Mouse (Mus musculus) liver, embryonic 14.5 days (tissue): ENCODE measurements around the gene Rnf213. TPM values are rescaled to one million over a fixed set of nuclear protein-coding genes. Genes with fewer than 3 reads are reported as not detected.
A peak's percentile ranks its signal among the peaks of the same experiment; 100 is the strongest.

Source experiments
- ATAC-seq: fragments of 200-750 bp; cut with Nextera tagmentation; 2 replicates; pipeline ENCODE4 v1.8.0; 2017; ENCODE audit warnings: moderate number of reproducible peaks, mild to moderate bottlenecking, moderate library complexity; ENCODE audit not compliant: insufficient read depth
- DNase-seq, 3 experiments: peaks; one replicate each; pipeline ENCODE4 v3.0.0-alpha.2; 2012 to 2013; ENCODE audit warnings: low read depth in 3 of 3, low spot score in 3 of 3
- H3K27ac ChIP-seq: fragments of 300-500 bp; sonication (generic); 2 replicates; pipeline ENCODE4 v1.5.1; 2014; ENCODE audit warnings: moderate library complexity, mild to moderate bottlenecking, control low read depth, inconsistent platforms
- H3K27me3 ChIP-seq: fragments of 300-500 bp; sonication (generic); 2 replicates; pipeline ENCODE4 v1.6.1; 2014; ENCODE audit warnings: mild to moderate bottlenecking, low read length, moderate library complexity; ENCODE audit not compliant: control insufficient read depth, insufficient read depth
- H3K36me3 ChIP-seq: fragments of 300-500 bp; sonication (generic); replicated peaks from 2 replicates; pipeline ENCODE4 v1.6.1; 2014; ENCODE audit warnings: low read depth; ENCODE audit not compliant: control insufficient read depth, insufficient read depth
- H3K4me1 ChIP-seq, 2 experiments: fragments of 200-500 bp in 1 of 2; fragments of 300-500 bp in 1 of 2; sonication (generic) in 1 of 2; replicated peaks; 2 replicates each; pipeline ENCODE4 v1.6.1; 2012 to 2014; ENCODE audit warnings: antibody characterized with exemption in 1 of 2, inconsistent platforms in 1 of 2, low read length in 1 of 2; ENCODE audit not compliant: control insufficient read depth in 2 of 2, insufficient read depth in 2 of 2
- H3K4me2 ChIP-seq: fragments of 300-500 bp; sonication (generic); 2 replicates; pipeline ENCODE4 v1.6.1; 2014; ENCODE audit warnings: low read depth, mild to moderate bottlenecking, control low read depth, moderate library complexity
- H3K4me3 ChIP-seq, 2 experiments: fragments of 200-500 bp in 1 of 2; fragments of 300-500 bp in 1 of 2; sonication (generic) in 1 of 2; 2 replicates each; pipeline ENCODE4 v1.5.1; 2012 to 2014; ENCODE audit warnings: low read depth in 2 of 2, low read length in 2 of 2, mild to moderate bottlenecking in 2 of 2, control low read depth in 1 of 2, inconsistent platforms in 1 of 2, moderate library complexity in 1 of 2; ENCODE audit not compliant: insufficient read depth in 1 of 2
- H3K9ac ChIP-seq: fragments of 300-500 bp; sonication (generic); replicated peaks from 2 replicates; pipeline ENCODE4 v1.6.1; 2014; ENCODE audit warnings: mild to moderate bottlenecking, control low read depth, moderate library complexity
- H3K9me3 ChIP-seq: fragments of 300-500 bp; sonication (generic); 2 replicates; pipeline ENCODE4 v1.6.1; 2016; ENCODE audit warnings: low read length, mixed read lengths; ENCODE audit not compliant: control insufficient read depth
- CTCF ChIP-seq: IDR thresholded peaks from 2 replicates; pipeline ENCODE4 v1.5.1; 2016; ENCODE audit warnings: antibody characterized with exemption, low read depth, control low read depth
- EP300 ChIP-seq: IDR thresholded peaks from 2 replicates; pipeline ENCODE4 v1.6.1; 2016; ENCODE audit warnings: antibody characterized with exemption, low read depth
- WGBS: fragments of 180-500 bp; shearing (Covaris S2); extraction: QIAGEN DNeasy Blood & Tissue Kit; methylation state at CpG from one replicate; pipeline ENCODE4 v1.1.7; 2014; ENCODE audit not compliant: insufficient replicate concordance; 5-methylcytosine and 5-hydroxymethylcytosine counted together
- polyA plus RNA-seq, 2 experiments: library from polyadenylated mRNA; depleted of rRNA in 1 of 2; stranded (reverse) in 1 of 2; unstranded in 1 of 2; fragments of >200 nt; fragmentation: Nextera tagmentation in 1 of 2; extraction: Ambion mirVana in 1 of 2; gene quantifications; 2 replicates each; pipeline versions ENCODE4 v1.2.1 to v1.2.3; 2012 to 2014

Gene Rnf213
- polyA plus RNA-seq, 2 experiments = 4.9 to 6.5 TPM

- no peaks in the 10 kb centered on the region for H3K27me3 ChIP-seq
- H3K9ac ChIP-seq = no peak overlapping the region
- DNase-seq = no peak
- H3K36me3 ChIP-seq = no peaks in the 10 kb centered on the region
- H3K4me1 ChIP-seq = no peaks in the 10 kb centered on the region
- no peak for ATAC-seq
- no peak overlapping the region for H3K4me2 ChIP-seq
- H3K27ac ChIP-seq = no peak overlapping the region
- no peak overlapping the region for H3K4me3 ChIP-seq
- no peaks in the 10 kb centered on the region for H3K9me3 ChIP-seq
- TF ChIP-seq CTCF (no peak), EP300 (no peak)
- WGBS = 64% methylated on average over 11 of the region's 11 CpGs
These were observed 9.7 kb downstream of the Rnf213 start for GRCm38 (mm10) chr11:119402501-119403160.

DNA sequence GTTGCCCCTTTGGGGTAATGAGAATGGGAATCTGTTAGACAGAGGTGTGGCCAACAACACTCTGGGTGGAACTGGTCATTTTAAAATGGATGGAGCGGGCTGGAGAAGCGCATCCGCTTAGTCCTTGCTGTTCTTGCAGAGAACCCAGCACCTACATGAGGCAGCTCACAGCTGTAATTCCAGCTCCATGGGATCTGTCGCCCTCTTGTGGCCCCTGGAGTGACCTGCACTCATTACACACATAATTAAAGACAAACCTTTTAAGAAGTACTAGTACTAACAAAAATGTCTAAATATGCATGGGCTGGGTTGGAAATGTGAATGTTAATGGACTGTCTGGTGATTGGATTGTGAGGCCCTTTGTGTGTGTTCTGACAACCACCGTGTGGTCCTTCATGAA is 11.7 kb downstream of the Rnf213 start:
- Histone ChIP-seq H3K4me3 (no peak overlapping the region), H3K27me3 (no peaks in the 10 kb centered on the region), H3K4me2 (no peak overlapping the region), H3K36me3 (no peaks in the 10 kb centered on the region), H3K9me3 (no peaks in the 10 kb centered on the region), H3K4me1 (no peaks in the 10 kb centered on the region), H3K9ac (no peak overlapping the region), H3K27ac (no peak overlapping the region)
- WGBS = 53% methylated on average over 5 of the region's 5 CpGs
- TF ChIP-seq EP300 (no peak), CTCF (peak; percentile 93)
- peak in 2 of 3 experiments; percentile 40 to 60 for DNase-seq
- 0 out of 2 replicates have a peak, but pooled peaks have one; percentile 6 for ATAC-seq

- Histone ChIP-seq H3K4me2 (no peak overlapping the region), H3K27me3 (no peaks in the 10 kb centered on the region), H3K4me3 (no peak overlapping the region), H3K36me3 (no peaks in the 10 kb centered on the region; the same call in 1 of the 2 replicates), H3K9me3 (no peaks in the 10 kb centered on the region), H3K27ac (no peak overlapping the region), H3K9ac (no peak overlapping the region), H3K4me1 (no peaks in the 10 kb centered on the region)
- DNase-seq (no peak), ATAC-seq (no peak)
- WGBS = 78% methylated on average over 6 of the region's 6 CpGs
- TF ChIP-seq CTCF (no peak), EP300 (no peak)
These were observed 14.5 kb downstream of the Rnf213 start for GRCm38 (mm10) chr11:119407381-119407780.

GRCm38 (mm10) chr11:119407977-119408376 is 15.1 kb downstream of the Rnf213 start:
- TF ChIP-seq EP300 (no peak), CTCF (no peak)
- Histone ChIP-seq H3K27ac (no peak overlapping the region), H3K27me3 (no peaks in the 10 kb centered on the region), H3K4me2 (no peak overlapping the region), H3K9me3 (no peaks in the 10 kb centered on the region), H3K4me3 (no peak overlapping the region), H3K4me1 (no peaks in the 10 kb centered on the region), H3K36me3 (no peaks in the 10 kb centered on the region; the same call in 1 of the 2 replicates), H3K9ac (no peak overlapping the region)
- no peak for ATAC-seq
- no peak for DNase-seq
- 55% methylated on average over 5 of the region's 5 CpGs for WGBS

DNA sequence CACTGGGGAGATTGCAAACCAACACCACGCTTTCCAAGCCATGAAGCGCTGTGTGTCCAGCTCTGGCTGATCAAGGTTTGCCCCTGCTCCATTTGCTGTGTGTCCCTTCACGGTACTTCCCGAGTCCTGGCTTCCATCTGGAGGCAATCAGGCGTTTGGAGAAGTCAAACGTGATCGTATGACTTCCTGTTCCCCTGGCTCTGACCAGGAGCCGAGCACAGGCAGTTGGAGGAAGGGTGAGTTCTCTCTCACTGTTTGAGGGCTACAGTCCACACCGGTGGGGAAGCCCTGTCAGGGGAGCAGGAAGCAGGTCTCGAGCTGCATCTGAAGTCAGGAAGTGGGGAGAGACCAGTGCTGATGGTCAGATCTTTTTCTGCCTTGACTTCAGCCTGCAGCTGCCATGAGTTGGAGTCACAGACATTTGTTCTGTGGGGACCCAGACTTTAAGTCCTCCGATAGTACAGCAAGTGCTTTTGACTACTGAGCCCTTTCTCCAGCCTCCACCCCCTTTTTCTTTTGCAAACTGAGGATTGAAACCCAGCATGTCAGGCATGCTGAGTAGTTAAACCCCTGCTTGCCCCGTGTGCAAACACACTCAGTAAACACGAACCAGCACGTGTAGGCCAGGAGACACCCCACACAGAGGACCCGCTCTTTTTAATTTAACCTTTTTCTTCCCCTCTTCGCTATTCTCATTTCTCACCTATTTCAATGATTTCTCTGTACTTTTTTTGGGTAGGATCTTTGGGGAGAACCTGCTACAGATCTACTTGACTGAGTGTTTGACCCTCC is 26.6 kb downstream of the Rnf213 start:
- no peak overlapping the region for H3K9ac ChIP-seq

More for the DNA sequence above, 26.6 kb downstream of the Rnf213 start:
- peaks cover 0 to 8% of the 10 kb centered on the region in 2 experiments; a peak in 1 of 4 replicates for H3K4me1 ChIP-seq
- H3K27ac ChIP-seq = no peak overlapping the region
- peaks cover 12% of the 10 kb centered on the region for H3K36me3 ChIP-seq
- ATAC-seq (no peak), DNase-seq (no peak)
- no peak overlapping the region for H3K4me3 ChIP-seq
- TF ChIP-seq EP300 (no peak), CTCF (no peak)
- H3K9me3 ChIP-seq = no peaks in the 10 kb centered on the region
- WGBS = 32% methylated on average over 16 of the region's 16 CpGs
- H3K27me3 ChIP-seq = no peaks in the 10 kb centered on the region
- no peak overlapping the region for H3K4me2 ChIP-seq
